Mouse (Mus musculus) limb, embryonic 14.5 days (tissue): ENCODE data around the gene Masp2. TPM values are rescaled to one million over a fixed set of nuclear protein-coding genes. Genes with fewer than 3 reads are reported as not detected.
A peak's percentile ranks its signal among the peaks of the same experiment; 100 is the strongest.

Source experiments
- ATAC-seq: fragments of 200-750 bp; cut with Nextera tagmentation; 2 replicates; pipeline ENCODE4 v1.8.0; 2017; ENCODE audit warnings: low read depth, moderate number of reproducible peaks, moderate TSS enrichment; ENCODE audit not compliant: low FRiP score
- DNase-seq: peaks from one replicate; pipeline ENCODE4 v3.0.0-alpha.2; 2015; ENCODE audit warnings: low spot score
- H3K27ac ChIP-seq: fragments of 300-500 bp; sonication (generic); replicated peaks from 2 replicates; pipeline ENCODE4 v1.5.1; 2014; ENCODE audit warnings: low read depth, mild to moderate bottlenecking, low read length, moderate library complexity, mixed read lengths
- H3K27me3 ChIP-seq: fragments of 300-500 bp; sonication (generic); 2 replicates; pipeline ENCODE4 v1.6.1; 2014; ENCODE audit warnings: low read length, mixed read lengths; ENCODE audit not compliant: control insufficient read depth, insufficient read depth
- H3K36me3 ChIP-seq: fragments of 300-500 bp; sonication (generic); 2 replicates; pipeline ENCODE4 v1.6.1; 2014; ENCODE audit warnings: mild to moderate bottlenecking, low read length, moderate library complexity, mixed read lengths; ENCODE audit not compliant: control insufficient read depth, insufficient read depth
- H3K4me1 ChIP-seq: fragments of 300-500 bp; sonication (generic); 2 replicates; pipeline ENCODE4 v1.6.1; 2014; ENCODE audit warnings: antibody characterized with exemption, low read length, mixed read lengths; ENCODE audit not compliant: control insufficient read depth, insufficient read depth
- H3K4me2 ChIP-seq: fragments of 300-500 bp; sonication (generic); replicated peaks from 2 replicates; pipeline ENCODE4 v1.6.1; 2014; ENCODE audit warnings: low read depth, mild to moderate bottlenecking, low read length, moderate library complexity; ENCODE audit not compliant: severe bottlenecking
- H3K4me3 ChIP-seq: fragments of 300-500 bp; sonication (generic); replicated peaks from 2 replicates; pipeline ENCODE4 v1.5.1; 2014; ENCODE audit warnings: low read length
- H3K9ac ChIP-seq: fragments of 300-500 bp; sonication (generic); 2 replicates; pipeline ENCODE4 v1.6.1; 2014; ENCODE audit warnings: mild to moderate bottlenecking, low read depth, low read length, moderate library complexity; ENCODE audit not compliant: severe bottlenecking
- H3K9me3 ChIP-seq: fragments of 300-500 bp; sonication (generic); 2 replicates; pipeline ENCODE4 v1.6.1; 2016; ENCODE audit warnings: low read length; ENCODE audit not compliant: control insufficient read depth
- POLR2A ChIP-seq: fragments of 200-500 bp; IDR thresholded peaks from 2 replicates; pipeline ENCODE4 v1.8.0; 2012; ENCODE audit warnings: inconsistent platforms, mild to moderate bottlenecking, moderate library complexity, borderline replicate concordance; ENCODE audit not compliant: insufficient read depth, insufficient read length; ENCODE audit errors: extremely low read depth
- WGBS: fragments of 180-500 bp; shearing (Covaris S2); extraction: QIAGEN DNeasy Blood & Tissue Kit; methylation state at CpG from one replicate; pipeline ENCODE4 v1.1.7; 2014; 5-methylcytosine and 5-hydroxymethylcytosine counted together
- polyA plus RNA-seq, 2 experiments: library from polyadenylated mRNA; depleted of rRNA in 1 of 2; stranded (reverse) in 1 of 2; unstranded in 1 of 2; fragments of >200 nt; fragmentation: Nextera tagmentation in 1 of 2; extraction: Ambion mirVana in 1 of 2; gene quantifications; 2 replicates each; pipeline versions ENCODE4 v1.2.1 to v1.2.3; 2012 to 2014

Gene Masp2
- polyA plus RNA-seq (2012; rRNA removed): 1.5 and 2.0 TPM in 2 replicates
- polyA plus RNA-seq (2014; fragmentation: Nextera tagmentation; extraction: Ambion mirVana): 0.68 TPM in 1 of 2 replicates, not detected in the other

- peaks cover 17% of the 10 kb centered on the region for H3K36me3 ChIP-seq
- DNase-seq (no peak), ATAC-seq (no peak)
- no peak within 1 kb of the TSS for H3K4me2 ChIP-seq
- no peaks in the 10 kb centered on the region for H3K9me3 ChIP-seq
- H3K9ac ChIP-seq: no peak within 1 kb of the TSS
- no peak for TF ChIP-seq POLR2A
- no peaks in the 10 kb centered on the region for H3K27me3 ChIP-seq
- no peaks in the 10 kb centered on the region for H3K4me1 ChIP-seq
- 89% methylated on average over 14 of the region's 14 CpGs for WGBS
- no peak within 1 kb of the TSS for H3K27ac ChIP-seq
- no peak within 1 kb of the TSS for H3K4me3 ChIP-seq
Measured at GRCm38 (mm10) chr4:148602357-148603120, at the start of gene Masp2. Gene Masp2, plus strand, starts transcription at chr4:148602554.

DNA sequence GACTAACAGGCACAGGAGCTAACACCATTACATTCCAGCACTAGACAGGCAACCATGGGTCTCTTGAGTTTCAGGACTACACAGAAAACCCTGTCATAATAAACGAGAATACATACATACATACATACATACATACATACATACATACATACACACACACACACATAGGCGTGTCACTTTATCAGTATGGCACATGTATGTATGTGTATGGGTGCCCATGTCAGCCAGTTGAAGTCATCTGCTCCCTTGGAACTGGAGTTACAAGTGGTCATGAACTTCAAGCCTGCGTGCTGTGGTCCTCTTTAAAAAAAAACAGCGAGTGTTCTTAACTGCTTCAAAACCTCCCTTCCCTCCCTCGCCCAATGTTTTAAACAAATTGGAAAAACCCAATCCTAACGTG is 44.6 kb upstream of the Masp2 start:
- Histone ChIP-seq H3K27me3 (no peaks in the 10 kb centered on the region), H3K4me3 (peak overlapping the region; percentile 70), H3K36me3 (peaks cover 70% of the 10 kb centered on the region), H3K9ac (peak overlapping the region; percentile 89), H3K4me1 (no peaks in the 10 kb centered on the region), H3K4me2 (peak overlapping the region; percentile 70), H3K27ac (peak overlapping the region; percentile 94), H3K9me3 (no peaks in the 10 kb centered on the region)
- WGBS: 31% methylated on average over 6 of the region's 6 CpGs
- DNase-seq (no peak), ATAC-seq (0 out of 2 replicates have a peak, but pooled peaks have one; percentile 5)
- TF ChIP-seq POLR2A: no peak

DNA sequence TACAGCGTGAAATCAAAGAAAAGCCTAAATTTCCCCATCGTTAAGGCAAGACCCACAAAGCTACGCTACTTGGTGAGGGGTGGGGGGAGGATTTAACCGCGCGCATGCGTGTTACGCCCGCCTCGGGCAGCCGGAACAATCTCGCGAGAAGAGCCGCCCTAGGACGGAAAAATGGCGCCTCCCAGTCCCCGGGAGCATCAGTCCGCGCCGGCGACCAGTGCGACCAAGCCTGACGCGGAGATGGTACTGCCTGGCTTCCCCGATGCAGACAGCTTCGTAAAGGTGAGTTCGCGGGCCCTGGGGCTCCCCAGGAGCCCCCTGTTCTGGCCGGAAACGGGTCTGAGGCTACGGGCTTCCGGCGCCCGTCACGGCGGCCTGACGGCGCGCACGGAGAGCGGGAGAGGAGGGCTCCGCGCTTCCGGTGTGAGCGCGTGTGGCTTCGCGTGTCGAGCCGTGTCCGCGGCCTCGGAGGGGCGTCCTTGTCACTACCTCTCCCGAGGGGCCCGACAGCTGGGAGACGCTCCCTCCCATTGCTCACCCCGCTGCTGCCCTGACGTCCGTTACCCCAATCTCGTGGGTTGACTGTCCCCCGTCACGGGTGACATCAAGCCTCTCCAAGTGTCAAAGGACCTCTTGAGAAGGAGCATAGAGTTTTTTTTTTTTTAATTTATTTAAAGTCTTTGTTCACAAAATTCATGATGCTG is 43.9 kb upstream of the Masp2 start, which contains the start of gene Exosc10:
Exosc10 (plus strand) TSS at position 133 of the 704 bp plus-strand sequence.
- no peaks in the 10 kb centered on the region for H3K4me1 ChIP-seq
- peak within 1 kb of the TSS; percentile 70 for H3K4me2 ChIP-seq
- peaks cover 70% of the 10 kb centered on the region for H3K36me3 ChIP-seq
- H3K9me3 ChIP-seq: no peaks in the 10 kb centered on the region
- peak; percentile 72; the same call in 1 of the 2 replicates for TF ChIP-seq POLR2A
- H3K27ac ChIP-seq: peak within 1 kb of the TSS; percentile 94
- H3K4me3 ChIP-seq: peak within 1 kb of the TSS; percentile 70
- H3K27me3 ChIP-seq: no peaks in the 10 kb centered on the region
- WGBS: under 1% methylated on average over 52 of the region's 63 CpGs
- peak within 1 kb of the TSS; percentile 89 for H3K9ac ChIP-seq
- DNase-seq (peak; percentile 96), ATAC-seq (peak; percentile 94)

- 96% methylated on average over 17 of the region's 17 CpGs for WGBS
- H3K36me3 ChIP-seq: peaks cover 75% of the 10 kb centered on the region
- no peak for TF ChIP-seq POLR2A
Measured at GRCm38 (mm10) chr4:148562676-148563075, 39.7 kb upstream of the Masp2 start.

DNA sequence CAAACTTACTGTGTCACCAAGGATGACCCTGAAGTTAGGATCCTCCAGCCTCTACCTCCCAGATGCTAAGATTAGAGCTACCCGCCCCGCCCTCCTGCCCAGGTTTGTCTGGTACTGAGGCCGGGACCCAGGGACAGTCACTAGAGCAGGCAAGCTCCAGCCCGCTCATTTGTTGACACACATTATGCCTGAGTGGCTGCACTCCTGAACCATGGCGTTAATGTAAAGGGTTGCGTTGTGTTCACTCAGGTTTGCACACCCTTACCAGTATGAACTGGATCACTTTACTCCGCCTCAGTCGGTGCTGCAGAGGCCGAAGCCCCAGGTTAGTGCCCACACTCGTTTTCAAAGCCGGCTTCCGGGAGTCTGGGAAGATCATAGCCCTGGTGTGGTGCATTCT is 38.8 kb upstream of the Masp2 start:
- ATAC-seq: no peak
- Histone ChIP-seq H3K36me3 (peaks cover 85% of the 10 kb centered on the region), H3K4me2 (no peak overlapping the region), H3K4me1 (no peaks in the 10 kb centered on the region), H3K27me3 (no peaks in the 10 kb centered on the region), H3K9ac (no peak overlapping the region), H3K9me3 (no peaks in the 10 kb centered on the region), H3K4me3 (no peak overlapping the region), H3K27ac (no peak overlapping the region)
- WGBS: 94% methylated on average over 12 of the region's 12 CpGs
- DNase-seq: no peak
- no peak for TF ChIP-seq POLR2A

More at GRCm38 (mm10) chr4:148562676-148563075, 39.7 kb upstream of the Masp2 start:
- no peak overlapping the region for H3K9ac ChIP-seq
- no peak overlapping the region for H3K4me2 ChIP-seq
- no peaks in the 10 kb centered on the region for H3K27me3 ChIP-seq
- H3K4me1 ChIP-seq: no peaks in the 10 kb centered on the region
- H3K27ac ChIP-seq: no peak overlapping the region
- no peaks in the 10 kb centered on the region for H3K9me3 ChIP-seq
- DNase-seq (no peak), ATAC-seq (no peak)
- no peak overlapping the region for H3K4me3 ChIP-seq
